Mouse (Mus musculus) cerebral cortex, adult 2 months (tissue): ENCODE measurements around the gene Olfr1316.

Source experiments
- WGBS: fragments of 180-500 bp; shearing (Covaris S2); methylation state at CpG from one replicate; pipeline ENCODE4 v1.1.7; 2018; 5-methylcytosine and 5-hydroxymethylcytosine counted together

Olfr1316 gene

GRCm38 (mm10) chr2:112134877-112135276, at the start of gene Olfr1316:
Gene Olfr1316, minus strand, starts transcription at chr2:112134977.
- WGBS, result 91% methylated on average over 2 of the region's 2 CpGs

GRCm38 (mm10) chr2:112153898-112154297, 19.1 kb upstream of the Olfr1316 start, which contains the start of gene Olfr1318:
Gene Olfr1318, plus strand, starts transcription at chr2:112154198.

GRCm38 (mm10) chr2:112140029-112140428, 5.3 kb upstream of the Olfr1316 start, which contains the start of gene Olfr1317:
Gene Olfr1317, plus strand, starts transcription at chr2:112140329.
- WGBS, result 72% methylated on average over 2 of the region's 2 CpGs

- WGBS, result 73% methylated on average over 1 of the region's 1 CpGs
Measured at GRCm38 (mm10) chr2:112115340-112115739, 19.4 kb downstream of the Olfr1316 start, which contains the start of gene Olfr1315-ps1. Gene Olfr1315-ps1, minus strand, starts transcription at chr2:112115440.

GRCm38 (mm10) chr2:112096681-112097080, 38.1 kb downstream of the Olfr1316 start, which contains the start of gene Olfr1314:
Gene Olfr1314, minus strand, starts transcription at chr2:112096781.

GRCm38 (mm10) chr2:112077743-112078142, 57.0 kb downstream of the Olfr1316 start, which contains the start of gene Olfr1313:
Gene Olfr1313, minus strand, starts transcription at chr2:112077843.

